Mouse (Mus musculus) bone marrow, adult 2 months (tissue): ENCODE data around the gene 2610042L04Rik.
"Not testable (repeated sequence)": the region's sequence is repeated elsewhere in the genome, so short reads cannot be mapped to it uniquely, and the experiment has no call there.

ENCODE experiments used
- CTCF ChIP-seq: fragments of 200-500 bp; IDR thresholded peaks from 2 replicates; pipeline ENCODE4 v1.5.1; 2011; ENCODE audit warnings: low read length, control low read depth; ENCODE audit not compliant: control insufficient read depth, insufficient read depth
- POLR2A ChIP-seq: fragments of 200-500 bp; IDR thresholded peaks from 2 replicates; pipeline ENCODE4 v1.6.1; 2011; ENCODE audit warnings: low read depth, mild to moderate bottlenecking, control low read depth, low read length, borderline replicate concordance; ENCODE audit not compliant: control insufficient read depth

GRCm38 (mm10) chr14:4397226-4397625 is 62.7 kb downstream of the 2610042L04Rik start, which contains the start of gene Gm3159:
- not testable (repeated sequence) for TF ChIP-seq POLR2A, CTCF
